Mouse (Mus musculus) G1E (cell line): Measurements from ENCODE around the gene Wdr66.

ENCODE experiments used
- CTCF ChIP-seq: IDR thresholded peaks from 2 replicates; pipeline ENCODE4 v1.5.1; 2012; ENCODE audit warnings: low read depth, low read length, inconsistent platforms, mixed read lengths
- GATA1 ChIP-seq: IDR thresholded peaks from 2 replicates; pipeline ENCODE4 v1.6.1; 2012; ENCODE audit warnings: borderline replicate concordance, low read length, inconsistent platforms, mixed read lengths
- GATA2 ChIP-seq: IDR thresholded peaks from 2 replicates; pipeline ENCODE4 v1.6.1; 2012; ENCODE audit warnings: low read depth, low read length, inconsistent platforms, borderline replicate concordance
- POLR2AphosphoS5 ChIP-seq: IDR thresholded peaks from 2 replicates; pipeline ENCODE4 v1.6.1; 2012; ENCODE audit warnings: low read depth, low read length, inconsistent platforms; ENCODE audit not compliant: insufficient replicate concordance
- TAL1 ChIP-seq: conservative IDR thresholded peaks from 2 replicates; pipeline ENCODE4 v1.6.1; 2012; ENCODE audit warnings: low read depth, low read length, inconsistent platforms, mixed read lengths

- TF ChIP-seq CTCF (no peak), GATA1 (no peak), TAL1 (no peak), POLR2AphosphoS5 (no peak), GATA2 (no peak)
Observed at GRCm38 (mm10) chr5:123375793-123376452, 124.0 kb downstream of the Wdr66 start.
